Mouse (Mus musculus): ENCODE data around the gene Ddx5. TPM values are rescaled to one million over a fixed set of nuclear protein-coding genes. Genes with fewer than 3 reads are reported as not detected.

Ddx5 gene
- polyA plus RNA-seq, 1 experiment from 2014 or later = 426 TPM

- WGBS = 2% methylated on average over 39 of the region's 39 CpGs
- Histone ChIP-seq H3K36me3 (peaks cover 68% of the 10 kb centered on the region), H3K27me3 (no peaks in the 10 kb centered on the region), H3K4me2 (peak overlapping the region; percentile 69), H3K4me1 (replicated peaks) (peaks cover 7% of the 10 kb centered on the region; the same call in 1 of the 2 replicates), H3K9ac (replicated peaks) (peak overlapping the region; percentile 91), H3K27ac (peak overlapping the region; percentile 98), H3K4me3 (replicated peaks) (peak overlapping the region; percentile 78), H3K9me3 (no peaks in the 10 kb centered on the region)
- ATAC-seq (ENCODE audit: insufficient number of reproducible peaks, insufficient read depth, low FRiP score, low TSS enrichment, low read depth) = peak; percentile 80
Observed at GRCm38 (mm10) chr11:106778589-106779387, 10.2 kb downstream of the Ddx5 start.

- Histone ChIP-seq H3K27me3 (no peaks in the 10 kb centered on the region), H3K36me3 (peaks cover 68% of the 10 kb centered on the region), H3K27ac (no peak overlapping the region), H3K4me3 (replicated peaks) (no peak overlapping the region), H3K4me1 (replicated peaks) (peaks cover 7% of the 10 kb centered on the region; the same call in 1 of the 2 replicates), H3K9me3 (no peaks in the 10 kb centered on the region), H3K4me2 (peak overlapping the region; percentile 69), H3K9ac (replicated peaks) (no peak overlapping the region)
- WGBS = 94% methylated on average over 7 of the region's 7 CpGs
- no peak for ATAC-seq (ENCODE audit: insufficient number of reproducible peaks, insufficient read depth, low FRiP score, low TSS enrichment, low read depth)
Observed at GRCm38 (mm10) chr11:106778132-106778531, 10.9 kb downstream of the Ddx5 start.

- ATAC-seq (ENCODE audit: insufficient number of reproducible peaks, insufficient read depth, low FRiP score, low TSS enrichment, low read depth) = no peak
- H3K36me3 ChIP-seq = peaks cover 68% of the 10 kb centered on the region
- H3K27ac ChIP-seq = no peak overlapping the region
Observed at GRCm38 (mm10) chr11:106777395-106777794, 11.6 kb downstream of the Ddx5 start.

GRCm38 (mm10) chr11:106776960-106777359 lies 12.0 kb downstream of the Ddx5 start:
- Histone ChIP-seq H3K4me1 (replicated peaks) (peaks cover 7% of the 10 kb centered on the region; the same call in 1 of the 2 replicates), H3K36me3 (peaks cover 68% of the 10 kb centered on the region), H3K4me3 (replicated peaks) (no peak overlapping the region), H3K4me2 (no peak overlapping the region), H3K9ac (replicated peaks) (no peak overlapping the region), H3K9me3 (no peaks in the 10 kb centered on the region), H3K27ac (no peak overlapping the region), H3K27me3 (no peaks in the 10 kb centered on the region)
- no peak for ATAC-seq (ENCODE audit: insufficient number of reproducible peaks, insufficient read depth, low FRiP score, low TSS enrichment, low read depth)
- 92% methylated on average over 4 of the region's 4 CpGs for WGBS

More at GRCm38 (mm10) chr11:106777395-106777794, 11.6 kb downstream of the Ddx5 start:
- Histone ChIP-seq H3K27me3 (no peaks in the 10 kb centered on the region), H3K4me1 (replicated peaks) (peaks cover 7% of the 10 kb centered on the region; the same call in 1 of the 2 replicates), H3K4me2 (no peak overlapping the region), H3K9ac (replicated peaks) (no peak overlapping the region), H3K9me3 (no peaks in the 10 kb centered on the region), H3K4me3 (replicated peaks) (no peak overlapping the region)
- 82% methylated on average over 3 of the region's 3 CpGs for WGBS

- Histone ChIP-seq H3K4me1 (replicated peaks) (no peaks in the 10 kb centered on the region; the same call in 1 of the 2 replicates), H3K9me3 (no peaks in the 10 kb centered on the region; the same call in 1 of the 2 replicates), H3K4me2 (no peak overlapping the region), H3K27me3 (no peaks in the 10 kb centered on the region), H3K9ac (replicated peaks) (no peak overlapping the region), H3K27ac (no peak overlapping the region), H3K36me3 (peaks cover 88% of the 10 kb centered on the region), H3K4me3 (replicated peaks) (no peak overlapping the region)
- ATAC-seq (ENCODE audit: insufficient number of reproducible peaks, insufficient read depth, low FRiP score, low TSS enrichment, low read depth) = no peak
- 93% methylated on average over 9 of the region's 9 CpGs for WGBS
Observed at GRCm38 (mm10) chr11:106773061-106773460, 15.9 kb downstream of the Ddx5 start.

GRCm38 (mm10) chr11:106770195-106770974 lies 18.6 kb downstream of the Ddx5 start:
- Histone ChIP-seq H3K4me2 (no peak overlapping the region), H3K4me1 (replicated peaks) (no peaks in the 10 kb centered on the region), H3K9ac (replicated peaks) (no peak overlapping the region), H3K27me3 (no peaks in the 10 kb centered on the region), H3K9me3 (peaks cover 6% of the 10 kb centered on the region), H3K36me3 (peaks cover 98% of the 10 kb centered on the region), H3K27ac (no peak overlapping the region), H3K4me3 (replicated peaks) (no peak overlapping the region)
- 95% methylated on average over 9 of the region's 9 CpGs for whole genome bisulfite sequencing
- no peak for ATAC-seq (ENCODE audit: insufficient number of reproducible peaks, insufficient read depth, low FRiP score, low TSS enrichment, low read depth)

- Histone ChIP-seq H3K9me3 (peaks cover 6% of the 10 kb centered on the region), H3K4me1 (replicated peaks) (peaks cover 7% of the 10 kb centered on the region; the same call in 1 of the 2 replicates), H3K9ac (replicated peaks) (no peak overlapping the region), H3K27me3 (no peaks in the 10 kb centered on the region), H3K36me3 (peaks cover 79% of the 10 kb centered on the region), H3K27ac (no peak overlapping the region), H3K4me3 (replicated peaks) (no peak overlapping the region), H3K4me2 (no peak overlapping the region)
- 88% methylated on average over 4 of the region's 4 CpGs for WGBS
- ATAC-seq (ENCODE audit: insufficient number of reproducible peaks, insufficient read depth, low FRiP score, low TSS enrichment, low read depth) = no peak
Observed at GRCm38 (mm10) chr11:106767516-106767915, 21.5 kb downstream of the Ddx5 start.

- Histone ChIP-seq H3K27me3 (no peaks in the 10 kb centered on the region), H3K4me3 (replicated peaks) (no peak overlapping the region), H3K27ac (no peak overlapping the region), H3K9me3 (peaks cover 6% of the 10 kb centered on the region), H3K4me1 (replicated peaks) (peaks cover 9% of the 10 kb centered on the region; the same call in 1 of the 2 replicates), H3K4me2 (no peak overlapping the region), H3K36me3 (peaks cover 71% of the 10 kb centered on the region), H3K9ac (replicated peaks) (no peak overlapping the region)
- no peak for ATAC-seq (ENCODE audit: insufficient number of reproducible peaks, insufficient read depth, low FRiP score, low TSS enrichment, low read depth)
- WGBS = 94% methylated on average over 4 of the region's 4 CpGs
Observed at GRCm38 (mm10) chr11:106766611-106767162, 22.3 kb downstream of the Ddx5 start.

GRCm38 (mm10) chr11:106762800-106763185 lies 26.2 kb downstream of the Ddx5 start:
- WGBS = 72% methylated on average over 9 of the region's 9 CpGs
- Histone ChIP-seq H3K4me3 (replicated peaks) (no peak overlapping the region), H3K9me3 (peaks cover 4% of the 10 kb centered on the region), H3K4me2 (no peak overlapping the region), H3K27ac (peak overlapping the region; percentile 54), H3K4me1 (replicated peaks) (peaks cover 9% of the 10 kb centered on the region; the same call in 1 of the 2 replicates), H3K9ac (replicated peaks) (no peak overlapping the region), H3K27me3 (no peaks in the 10 kb centered on the region), H3K36me3 (peaks cover 32% of the 10 kb centered on the region)
- no peak for ATAC-seq (ENCODE audit: insufficient number of reproducible peaks, insufficient read depth, low FRiP score, low TSS enrichment, low read depth)

GRCm38 (mm10) chr11:106762139-106762799 lies 26.7 kb downstream of the Ddx5 start:
- Histone ChIP-seq H3K27ac (peak overlapping the region; percentile 54), H3K36me3 (peaks cover 27% of the 10 kb centered on the region), H3K4me3 (replicated peaks) (no peak overlapping the region), H3K9ac (replicated peaks) (0 out of 2 replicates have a peak overlapping the region, but pooled peaks have one; percentile 23), H3K4me2 (no peak overlapping the region), H3K27me3 (no peaks in the 10 kb centered on the region), H3K9me3 (no peaks in the 10 kb centered on the region), H3K4me1 (replicated peaks) (peaks cover 9% of the 10 kb centered on the region; the same call in 1 of the 2 replicates)
- WGBS = 39% methylated on average over 5 of the region's 5 CpGs
- ATAC-seq (ENCODE audit: insufficient number of reproducible peaks, insufficient read depth, low FRiP score, low TSS enrichment, low read depth) = peak; percentile 60; the same call in 1 of the 2 replicates

Measured in limb, embryonic 12.5 days (tissue).